Mouse (Mus musculus) MEL (cell line): ENCODE results near the gene Hoxa4. TPM values are rescaled to one million over a fixed set of nuclear protein-coding genes. Genes with fewer than 3 reads are reported as not detected.

Source experiments
- DNase-seq: peaks from one replicate; pipeline ENCODE4 v3.0.0; 2011; ENCODE audit warnings: low read depth, low spot score
- H3K27ac ChIP-seq: 2 replicates; pipeline ENCODE4 v1.5.1; 2012; ENCODE audit warnings: low read depth, mild to moderate bottlenecking, control low read depth, low read length, moderate library complexity; ENCODE audit not compliant: control insufficient read depth
- H3K27me3 ChIP-seq, 2 experiments: fragments of 150-350 bp in 1 of 2; sonication (generic) in 1 of 2; 2 replicates each; pipeline ENCODE4 v1.6.1; 2012; ENCODE audit warnings: low read length in 2 of 2, mild to moderate bottlenecking in 2 of 2, improper control_type of control experiment in 1 of 2, moderate library complexity in 1 of 2; ENCODE audit not compliant: insufficient read depth in 2 of 2, control insufficient read depth in 1 of 2
- H3K36me3 ChIP-seq, 2 experiments: 2 replicates each; pipeline ENCODE4 v1.6.1; 2012 to 2014; ENCODE audit warnings: low read length in 2 of 2, improper control_type of control experiment in 1 of 2, inconsistent platforms in 1 of 2, mild to moderate bottlenecking in 1 of 2; ENCODE audit not compliant: insufficient read depth in 2 of 2, control insufficient read depth in 1 of 2
- H3K4me1 ChIP-seq, 2 experiments: fragments of 150-350 bp in 1 of 2; sonication (generic) in 1 of 2; 2 replicates each; pipeline ENCODE4 v1.6.1; 2012; ENCODE audit warnings: low read length in 2 of 2, improper control_type of control experiment in 1 of 2, mild to moderate bottlenecking in 1 of 2; ENCODE audit not compliant: insufficient read depth in 2 of 2, control insufficient read depth in 1 of 2
- H3K4me3 ChIP-seq, 2 experiments: fragments of 150-350 bp in 1 of 2; sonication (generic) in 1 of 2; 2 replicates each; pipeline ENCODE4 v1.5.1; 2012; ENCODE audit warnings: low read depth in 2 of 2, low read length in 2 of 2, mild to moderate bottlenecking in 2 of 2, moderate library complexity in 2 of 2, control low read depth in 1 of 2, improper control_type of control experiment in 1 of 2; ENCODE audit not compliant: control insufficient read depth in 1 of 2, insufficient read depth in 1 of 2
- H3K79me2 ChIP-seq: 2 replicates; pipeline ENCODE4 v1.6.1; 2012; ENCODE audit warnings: mild to moderate bottlenecking, low read length, moderate library complexity; ENCODE audit not compliant: control insufficient read depth, poor library complexity, insufficient read depth
- H3K9ac ChIP-seq: 2 replicates; pipeline ENCODE4 v1.6.1; 2012; ENCODE audit warnings: low read depth, mild to moderate bottlenecking, control low read depth, low read length, moderate library complexity; ENCODE audit not compliant: control insufficient read depth, poor library complexity, severe bottlenecking
- H3K9me3 ChIP-seq: fragments of 150-350 bp; sonication (generic); replicated peaks from 2 replicates; pipeline ENCODE4 v1.6.1; 2012; ENCODE audit warnings: mild to moderate bottlenecking, low read length, improper control_type of control experiment, moderate library complexity; ENCODE audit not compliant: insufficient read depth
- CTCF ChIP-seq, 3 experiments: IDR thresholded peaks in 2 of 3; conservative IDR thresholded peaks in 1 of 3; 2 replicates each; pipeline ENCODE4 v1.5.1; 2011 to 2012; ENCODE audit warnings: low read length in 3 of 3, low read depth in 2 of 3, mild to moderate bottlenecking in 2 of 3, improper control_type of control experiment in 1 of 3, inconsistent platforms in 1 of 3, mixed read lengths in 1 of 3, moderate library complexity in 1 of 3; ENCODE audit not compliant: control insufficient read depth in 1 of 3, insufficient read depth in 1 of 3, poor library complexity in 1 of 3, severe bottlenecking in 1 of 3
- E2F4 ChIP-seq: IDR thresholded peaks from 2 replicates; pipeline ENCODE4 v1.6.1; 2011; ENCODE audit warnings: low read depth, low read length, improper control_type of control experiment, borderline replicate concordance
- ETS1 ChIP-seq: IDR thresholded peaks from 2 replicates; pipeline ENCODE4 v1.6.1; 2012; ENCODE audit warnings: low read depth, mild to moderate bottlenecking, inconsistent platforms, low read length, improper control_type of control experiment, moderate library complexity
- GATA1 ChIP-seq: IDR thresholded peaks from 2 replicates; pipeline ENCODE4 v1.6.1; 2011; ENCODE audit warnings: low read depth, low read length, improper control_type of control experiment
- HCFC1 ChIP-seq: IDR thresholded peaks from 2 replicates; pipeline ENCODE4 v1.6.1; 2012; ENCODE audit warnings: low read depth, mild to moderate bottlenecking, inconsistent platforms, low read length, improper control_type of control experiment, moderate library complexity
- MAFK ChIP-seq: IDR thresholded peaks from 2 replicates; pipeline ENCODE4 v1.6.1; 2011; ENCODE audit warnings: low read depth, mild to moderate bottlenecking, low read length, improper control_type of control experiment, borderline replicate concordance
- MEF2A ChIP-seq: IDR thresholded peaks from 2 replicates; pipeline ENCODE4 v1.6.1; 2014; ENCODE audit warnings: low read depth, mild to moderate bottlenecking, inconsistent platforms, low read length, improper control_type of control experiment; ENCODE audit not compliant: poor library complexity, insufficient replicate concordance, severe bottlenecking; ENCODE audit errors: extremely low read depth
- MYB ChIP-seq: IDR thresholded peaks from 2 replicates; pipeline ENCODE4 v1.6.1; 2011; ENCODE audit warnings: mild to moderate bottlenecking, low read depth, low read length, improper control_type of control experiment
- MYC ChIP-seq: IDR thresholded peaks from 2 replicates; pipeline ENCODE4 v1.6.1; 2011; ENCODE audit warnings: low read depth, mild to moderate bottlenecking, low read length, improper control_type of control experiment, moderate library complexity
- NELFE ChIP-seq: IDR thresholded peaks from 2 replicates; pipeline ENCODE4 v1.6.1; 2011; ENCODE audit warnings: low read depth, low read length, improper control_type of control experiment
- RAD21 ChIP-seq: IDR thresholded peaks from 2 replicates; pipeline ENCODE4 v1.6.1; 2011; ENCODE audit warnings: mild to moderate bottlenecking, low read depth, low read length, improper control_type of control experiment
- RCOR1 ChIP-seq: IDR thresholded peaks from 2 replicates; pipeline ENCODE4 v1.6.1; 2012; ENCODE audit warnings: low read depth, mild to moderate bottlenecking, inconsistent platforms, low read length, improper control_type of control experiment
- SMC3 ChIP-seq: IDR thresholded peaks from 2 replicates; pipeline ENCODE4 v1.6.1; 2011; ENCODE audit warnings: low read depth, low read length, improper control_type of control experiment
- TBP ChIP-seq: IDR thresholded peaks from 2 replicates; pipeline ENCODE4 v1.8.0; 2011; ENCODE audit warnings: low read depth, low read length, improper control_type of control experiment
- UBTF ChIP-seq: IDR thresholded peaks from 2 replicates; pipeline ENCODE4 v1.6.1; 2012; ENCODE audit warnings: low read depth, mild to moderate bottlenecking, inconsistent platforms, low read length, improper control_type of control experiment, moderate library complexity, borderline replicate concordance; ENCODE audit not compliant: insufficient read depth
- USF1 ChIP-seq: IDR thresholded peaks from 2 replicates; pipeline ENCODE4 v1.6.1; 2014; ENCODE audit warnings: low read depth, mild to moderate bottlenecking, inconsistent platforms, low read length, improper control_type of control experiment, moderate library complexity
- USF2 ChIP-seq, 2 experiments: IDR thresholded peaks; 2 replicates each; pipeline ENCODE4 v1.6.1; 2011 to 2012; ENCODE audit warnings: improper control_type of control experiment in 2 of 2, low read length in 2 of 2, borderline replicate concordance in 1 of 2, inconsistent platforms in 1 of 2, low read depth in 1 of 2, mild to moderate bottlenecking in 1 of 2; ENCODE audit not compliant: insufficient read depth in 1 of 2
- ZC3H11A ChIP-seq: IDR thresholded peaks from 2 replicates; pipeline ENCODE4 v1.6.1; 2012; ENCODE audit warnings: low read depth, mild to moderate bottlenecking, inconsistent platforms, low read length, improper control_type of control experiment
- ZKSCAN1 ChIP-seq: IDR thresholded peaks from 2 replicates; pipeline ENCODE4 v1.6.1; 2012; ENCODE audit warnings: low read depth, mild to moderate bottlenecking, inconsistent platforms, low read length, improper control_type of control experiment, moderate library complexity
- ZNF384 ChIP-seq: IDR thresholded peaks from 2 replicates; pipeline ENCODE4 v1.6.1; 2012; ENCODE audit warnings: low read depth, mild to moderate bottlenecking, inconsistent platforms, low read length, improper control_type of control experiment
- polyA plus RNA-seq, 2 experiments: library from polyadenylated mRNA; stranded (reverse) in 1 of 2; unstranded in 1 of 2; fragments of >175 nt in 1 of 2; fragments of >200 nt in 1 of 2; gene quantifications; 2 replicates each; pipeline versions ENCODE4 v1.2.1 to v1.2.4; 2012; ENCODE audit warnings: low replicate concordance in 2 of 2, low read depth in 1 of 2; ENCODE audit not compliant: insufficient read length in 2 of 2, insufficient read depth in 1 of 2, missing spikeins in 1 of 2
- total RNA-seq: library from RNA; depleted of rRNA; stranded (reverse); fragments of 300-350 nt; gene quantifications from 2 replicates; pipeline ENCODE4 v1.2.3, GENCODE M21; 2012

Gene Hoxa4
- total and polyA plus RNA-seq, 3 experiments, result not detected

DNA sequence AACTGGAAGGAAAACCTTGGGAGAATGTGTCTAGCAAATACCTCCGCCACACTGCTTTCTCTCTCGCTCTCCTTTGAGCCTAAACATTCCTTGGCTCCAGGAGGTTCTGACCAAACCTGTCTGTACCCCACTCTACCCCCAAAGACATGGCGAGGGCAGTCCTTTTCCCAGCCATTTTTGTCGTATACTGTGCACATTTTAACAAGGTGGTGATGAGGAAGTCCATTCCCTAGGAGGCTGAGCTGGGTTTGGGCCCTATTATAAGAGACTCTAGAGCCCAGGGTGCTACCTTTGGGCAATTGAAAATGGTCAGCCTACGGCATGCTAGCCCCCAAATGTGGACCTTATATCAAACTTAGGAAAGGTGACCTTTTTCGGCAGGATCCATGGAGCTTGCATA lies 44.3 kb upstream of the Hoxa4 start:
- Histone ChIP-seq H3K79me2 (no peaks in the 10 kb centered on the region), H3K27me3 (no peaks in the 10 kb centered on the region), H3K9ac (no peak overlapping the region), H3K4me3 (no peak overlapping the region), H3K36me3 (no peaks in the 10 kb centered on the region), H3K27ac (no peak overlapping the region), H3K4me1 (no peaks in the 10 kb centered on the region), H3K9me3 (no peaks in the 10 kb centered on the region)
- TF ChIP-seq UBTF (no peak), NELFE (no peak), ZNF384 (no peak), SMC3 (no peak)
- DNase-seq, result no peak

DNA sequence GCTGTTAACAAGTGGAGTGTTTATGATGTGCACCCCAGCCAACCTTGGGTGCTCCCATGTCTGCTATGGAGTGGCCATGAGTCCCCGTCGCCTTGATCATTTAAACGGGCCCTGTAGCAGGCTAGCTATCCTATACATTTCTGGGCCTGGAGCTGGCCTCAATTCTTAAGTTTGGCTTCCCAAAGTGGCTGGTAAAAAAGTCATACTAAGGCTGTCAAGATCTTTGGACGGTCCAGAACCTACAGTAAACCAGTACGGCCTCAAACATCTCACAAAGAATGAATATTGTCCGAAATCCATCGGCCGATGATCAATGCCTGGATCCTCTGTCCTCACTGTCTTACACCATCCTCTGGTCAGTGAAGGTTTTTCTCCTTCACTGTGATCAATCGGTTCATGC lies 43.7 kb upstream of the Hoxa4 start:
- DNase-seq, result no peak
- Histone ChIP-seq H3K36me3 (no peaks in the 10 kb centered on the region), H3K27me3 (no peaks in the 10 kb centered on the region), H3K4me1 (no peaks in the 10 kb centered on the region), H3K9me3 (no peaks in the 10 kb centered on the region), H3K79me2 (no peaks in the 10 kb centered on the region), H3K9ac (no peak overlapping the region), H3K4me3 (no peak overlapping the region), H3K27ac (no peak overlapping the region)
- TF ChIP-seq MEF2A, result no peak
- TF ChIP-seq ZKSCAN1, result no peak
- no peak for TF ChIP-seq RCOR1
- TF ChIP-seq UBTF, result no peak
- no peak for TF ChIP-seq ETS1
- TF ChIP-seq GATA1, result no peak
- TF ChIP-seq USF1, result no peak
- no peak for TF ChIP-seq ZNF384
- TF ChIP-seq RAD21, result no peak
- TF ChIP-seq USF2 (IDR thresholded peaks at IDR 0.05; ENCODE audit: borderline replicate concordance in 1 of 2, insufficient read depth in 1 of 2, low read depth in 1 of 2, low read length in 2 of 2), result no peak
- TF ChIP-seq TBP, result no peak
- no peak for TF ChIP-seq SMC3
- no peak for TF ChIP-seq CTCF (IDR thresholded peaks at IDR 0.05 in 2 of 3, conservative IDR thresholded peaks at IDR 0.05 in 1 of 3; ENCODE audit: control insufficient read depth in 1 of 3, insufficient read depth in 1 of 3, low read depth in 2 of 3, low read length in 3 of 3, poor library complexity in 1 of 3, severe bottlenecking in 1 of 3)
- no peak for TF ChIP-seq HCFC1
- no peak for TF ChIP-seq MYB
- TF ChIP-seq MYC, result no peak
- TF ChIP-seq MAFK, result no peak
- no peak for TF ChIP-seq ZC3H11A
- no peak for TF ChIP-seq E2F4
